Mouse (Mus musculus): ENCODE measurements at regions not wholly inside any gene's neighbourhood (a gene's known extent, or its start where the extent isn't known, plus 50 kb on each side); places are given as distances from the start of the nearest gene placed in this dataset.

DNA sequence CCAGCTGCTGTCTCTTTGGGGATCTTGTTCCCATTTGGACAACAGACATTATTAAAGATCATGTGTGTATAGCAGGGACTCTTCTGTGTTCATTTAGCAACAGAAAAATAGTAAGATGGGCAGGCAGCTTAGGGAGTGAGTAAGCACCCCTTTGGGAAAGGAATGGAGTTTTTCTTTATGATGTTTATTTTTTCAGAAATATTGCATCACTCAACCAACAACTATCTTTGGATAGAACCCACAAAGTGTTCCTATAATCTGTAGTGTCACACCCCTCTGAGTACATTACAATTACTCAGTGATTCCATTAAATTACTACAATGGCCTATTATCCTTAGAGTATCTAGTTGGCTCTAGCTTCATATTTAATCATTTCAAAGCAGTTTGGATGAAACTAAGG, 237.3 kb upstream of the Slc24a2 start:
- Histone ChIP-seq H3K4me2 (ENCODE audit: low read depth) (no peak overlapping the region), H3K4me1 (ENCODE audit: insufficient read depth) (peaks cover 8% of the 10 kb centered on the region), H3K27ac (ENCODE audit: low read depth, low read length) (no peak overlapping the region), H3K27me3 (ENCODE audit: insufficient read depth, low read length) (no peaks in the 10 kb centered on the region), H3K4me3 (ENCODE audit: low read depth, low read length) (no peak overlapping the region), H3K9ac (no peak overlapping the region), H3K9me3 (ENCODE audit: low read length) (no peaks in the 10 kb centered on the region), H3K36me3 (ENCODE audit: insufficient read depth) (no peaks in the 10 kb centered on the region)
- ATAC-seq (no peak), DNase-seq (no peak)
- no peak for TF ChIP-seq CTCF (IDR thresholded peaks at IDR 0.05; ENCODE audit: low read depth)

DNA sequence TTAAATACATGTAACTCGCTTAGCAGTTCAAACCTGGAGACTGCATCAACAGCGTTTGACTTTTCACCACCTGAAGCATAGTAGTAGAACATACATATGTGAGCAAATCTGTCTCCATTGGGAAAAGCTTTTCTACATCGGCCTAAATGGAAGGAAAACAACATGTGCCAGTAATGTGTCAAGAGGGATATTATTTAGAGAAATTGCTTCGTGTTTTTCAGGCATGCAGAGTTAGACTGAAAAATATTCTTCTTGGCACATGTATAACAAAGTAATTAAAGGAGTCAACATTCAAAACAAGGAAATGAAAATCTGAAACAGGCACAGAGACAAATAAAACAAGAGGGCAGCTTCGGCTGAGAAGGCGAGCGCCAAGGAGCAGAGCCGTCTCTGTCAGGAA, 236.7 kb upstream of the Slc24a2 start:
- no peaks in the 10 kb centered on the region for H3K9me3 ChIP-seq (ENCODE audit: low read length)
- DNase-seq (no peak), ATAC-seq (peak; percentile 50; the same call in 1 of the 2 replicates)
- WGBS: 43% methylated on average over 8 of the region's 8 CpGs
- H3K4me1 ChIP-seq (ENCODE audit: insufficient read depth): peaks cover 8% of the 10 kb centered on the region
- H3K27ac ChIP-seq (ENCODE audit: low read depth, low read length): no peak overlapping the region
- TF ChIP-seq CTCF (IDR thresholded peaks at IDR 0.05; ENCODE audit: low read depth): no peak
- no peak overlapping the region for H3K9ac ChIP-seq
- no peaks in the 10 kb centered on the region for H3K27me3 ChIP-seq (ENCODE audit: insufficient read depth, low read length)
- H3K4me3 ChIP-seq (ENCODE audit: low read depth, low read length): no peak overlapping the region
- no peak overlapping the region for H3K4me2 ChIP-seq (ENCODE audit: low read depth)
- H3K36me3 ChIP-seq (ENCODE audit: insufficient read depth): no peaks in the 10 kb centered on the region

DNA sequence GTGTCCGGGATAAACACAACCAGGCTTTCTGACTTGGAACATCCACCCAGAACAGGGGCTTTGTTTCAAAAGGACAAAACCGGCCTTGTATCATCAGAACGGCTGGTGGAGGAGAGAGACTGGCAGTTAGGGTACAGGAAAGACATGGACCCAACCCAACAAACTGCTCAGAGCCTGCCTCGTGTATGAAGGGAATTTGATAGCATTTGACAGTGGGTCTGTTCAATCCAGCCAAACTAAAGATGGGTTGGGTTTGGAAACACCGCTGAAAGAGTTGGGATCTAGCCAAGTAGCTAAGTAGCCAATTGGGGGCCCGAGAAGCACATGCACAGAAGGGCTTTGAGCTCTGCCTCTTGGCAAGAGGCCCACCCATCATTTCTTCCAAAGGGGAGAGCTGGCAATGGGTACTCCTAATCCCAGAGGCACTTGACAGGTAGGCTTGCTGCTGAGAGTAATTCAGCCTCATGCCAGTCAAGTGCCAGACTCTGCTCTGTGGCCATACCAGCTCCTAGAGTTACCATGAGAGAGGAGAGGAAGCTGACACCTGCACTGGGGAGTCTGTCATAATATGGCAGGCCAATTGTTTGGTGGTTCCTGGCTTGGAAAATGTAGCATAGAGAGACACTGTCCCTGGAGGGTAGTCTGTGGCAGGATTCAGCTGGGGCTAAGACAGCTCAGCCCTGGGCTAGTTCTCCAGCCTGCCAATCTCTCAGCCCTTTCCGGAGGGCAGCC, 231.1 kb upstream of the Slc24a2 start:
- peak; percentile 87 for ATAC-seq
- Histone ChIP-seq H3K9me3 (ENCODE audit: low read length) (no peaks in the 10 kb centered on the region), H3K27ac (ENCODE audit: low read depth, low read length) (peak overlapping the region; percentile 62; the same call in 1 of the 2 replicates), H3K27me3 (ENCODE audit: insufficient read depth, low read length) (no peaks in the 10 kb centered on the region), H3K4me3 (ENCODE audit: low read depth, low read length) (no peak overlapping the region), H3K4me2 (ENCODE audit: low read depth) (no peak overlapping the region), H3K4me1 (ENCODE audit: insufficient read depth) (peaks cover 6% of the 10 kb centered on the region), H3K9ac (no peak overlapping the region), H3K36me3 (ENCODE audit: insufficient read depth) (no peaks in the 10 kb centered on the region)
- 18% methylated on average over 7 of the region's 7 CpGs for WGBS
- TF ChIP-seq CTCF (IDR thresholded peaks at IDR 0.05; ENCODE audit: low read depth): no peak
- peak; percentile 84 for DNase-seq

DNA sequence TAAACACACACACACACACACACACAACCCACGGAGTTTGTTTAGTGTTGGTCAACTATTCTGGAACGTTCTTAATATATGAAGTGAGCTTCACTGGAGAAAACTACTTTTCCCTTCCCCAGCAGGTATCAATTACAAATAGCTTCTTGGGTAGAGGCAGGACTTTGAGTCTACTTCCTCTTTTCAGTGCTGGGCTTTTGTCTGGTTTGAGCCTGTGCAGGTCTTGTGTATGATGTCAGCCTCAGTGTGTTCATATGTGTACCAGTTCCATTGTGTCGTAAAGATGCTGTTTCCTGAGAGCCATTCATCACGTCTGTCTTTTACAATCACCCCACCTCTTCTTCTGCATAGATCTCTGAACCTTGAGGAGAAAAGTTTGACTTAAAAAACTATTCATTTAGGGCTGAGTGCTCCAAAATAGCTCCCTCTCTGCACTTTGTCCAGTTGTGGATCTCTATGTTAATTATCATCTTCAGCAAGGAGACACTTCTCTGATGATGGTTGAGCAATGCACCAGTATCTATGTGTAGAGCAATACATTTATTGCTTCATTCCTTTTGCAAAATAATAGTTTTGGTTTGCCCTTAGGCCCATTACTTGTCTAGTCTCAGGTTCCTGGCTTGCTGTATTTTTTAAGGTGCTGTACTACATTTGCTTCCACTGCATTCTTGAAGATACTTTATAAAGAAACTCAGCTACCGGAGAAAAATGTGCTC, 225.7 kb upstream of the Slc24a2 start:
- no peak overlapping the region for H3K9ac ChIP-seq
- no peak for ATAC-seq
- DNase-seq: no peak
- H3K4me1 ChIP-seq (ENCODE audit: insufficient read depth): no peaks in the 10 kb centered on the region
- no peaks in the 10 kb centered on the region for H3K27me3 ChIP-seq (ENCODE audit: insufficient read depth, low read length)
- H3K4me2 ChIP-seq (ENCODE audit: low read depth): no peak overlapping the region
- no peaks in the 10 kb centered on the region for H3K36me3 ChIP-seq (ENCODE audit: insufficient read depth)
- no peaks in the 10 kb centered on the region for H3K9me3 ChIP-seq (ENCODE audit: low read length)
- no peak for TF ChIP-seq CTCF (IDR thresholded peaks at IDR 0.05; ENCODE audit: low read depth)
- no peak overlapping the region for H3K4me3 ChIP-seq (ENCODE audit: low read depth, low read length)
- no peak overlapping the region for H3K27ac ChIP-seq (ENCODE audit: low read depth, low read length)
- 77% methylated on average over 5 of the region's 5 CpGs for WGBS

DNA sequence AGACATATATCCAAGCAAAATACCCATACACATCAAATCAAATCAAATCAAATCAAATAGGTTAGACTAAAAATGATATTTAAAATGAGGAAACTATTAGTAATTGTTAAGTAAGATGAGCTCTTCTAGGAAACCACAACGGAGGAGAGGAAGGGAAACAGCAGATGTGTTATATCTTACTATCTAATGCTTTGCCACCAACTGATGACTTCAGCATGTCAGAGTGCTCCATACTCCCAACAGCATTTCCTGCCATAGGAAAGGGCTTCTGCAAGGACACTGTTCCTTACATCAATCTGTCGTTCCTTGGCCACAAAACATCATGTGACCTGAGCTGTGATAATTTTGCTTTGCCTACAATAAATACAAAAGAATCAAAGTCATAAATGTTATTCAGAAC, 221.8 kb upstream of the Slc24a2 start:
- no peaks in the 10 kb centered on the region for H3K9me3 ChIP-seq (ENCODE audit: low read length)
- H3K9ac ChIP-seq: no peak overlapping the region
- TF ChIP-seq CTCF (IDR thresholded peaks at IDR 0.05; ENCODE audit: low read depth): no peak
- no peaks in the 10 kb centered on the region for H3K27me3 ChIP-seq (ENCODE audit: insufficient read depth, low read length)
- no peak overlapping the region for H3K4me3 ChIP-seq (ENCODE audit: low read depth, low read length)
- no peak for ATAC-seq
- H3K36me3 ChIP-seq (ENCODE audit: insufficient read depth): no peaks in the 10 kb centered on the region
- H3K27ac ChIP-seq (ENCODE audit: low read depth, low read length): no peak overlapping the region
- no peak for DNase-seq
- H3K4me2 ChIP-seq (ENCODE audit: low read depth): no peak overlapping the region
- H3K4me1 ChIP-seq (ENCODE audit: insufficient read depth): no peaks in the 10 kb centered on the region
- WGBS: 88% methylated on average over 2 of the region's 2 CpGs

DNA sequence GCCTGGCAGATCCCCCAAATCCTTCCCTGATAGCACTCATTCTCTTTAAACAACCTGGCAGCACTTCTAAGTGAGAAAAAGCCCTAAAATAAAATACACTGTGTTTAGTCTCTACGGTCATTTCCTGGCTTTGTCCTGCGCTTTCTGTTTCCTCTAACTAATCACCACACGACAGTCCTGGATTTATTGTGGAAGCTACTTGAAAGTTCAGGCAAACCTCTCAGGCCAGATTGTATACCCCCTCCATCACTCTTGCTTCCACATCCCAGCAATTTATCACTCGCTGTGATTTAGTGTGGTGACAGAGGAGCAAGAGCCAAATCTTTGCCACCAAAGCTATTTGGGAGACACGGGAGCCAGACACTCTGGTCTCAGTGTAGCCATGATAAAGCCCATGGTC, 221.0 kb upstream of the Slc24a2 start:
- Histone ChIP-seq H3K27ac (ENCODE audit: low read depth, low read length) (no peak overlapping the region), H3K36me3 (ENCODE audit: insufficient read depth) (no peaks in the 10 kb centered on the region), H3K4me3 (ENCODE audit: low read depth, low read length) (no peak overlapping the region), H3K9ac (no peak overlapping the region), H3K9me3 (ENCODE audit: low read length) (no peaks in the 10 kb centered on the region), H3K27me3 (ENCODE audit: insufficient read depth, low read length) (no peaks in the 10 kb centered on the region), H3K4me2 (ENCODE audit: low read depth) (no peak overlapping the region), H3K4me1 (ENCODE audit: insufficient read depth) (no peaks in the 10 kb centered on the region)
- TF ChIP-seq CTCF (IDR thresholded peaks at IDR 0.05; ENCODE audit: low read depth): no peak
- DNase-seq (no peak), ATAC-seq (no peak)
- WGBS: 62% methylated on average over 5 of the region's 5 CpGs

DNA sequence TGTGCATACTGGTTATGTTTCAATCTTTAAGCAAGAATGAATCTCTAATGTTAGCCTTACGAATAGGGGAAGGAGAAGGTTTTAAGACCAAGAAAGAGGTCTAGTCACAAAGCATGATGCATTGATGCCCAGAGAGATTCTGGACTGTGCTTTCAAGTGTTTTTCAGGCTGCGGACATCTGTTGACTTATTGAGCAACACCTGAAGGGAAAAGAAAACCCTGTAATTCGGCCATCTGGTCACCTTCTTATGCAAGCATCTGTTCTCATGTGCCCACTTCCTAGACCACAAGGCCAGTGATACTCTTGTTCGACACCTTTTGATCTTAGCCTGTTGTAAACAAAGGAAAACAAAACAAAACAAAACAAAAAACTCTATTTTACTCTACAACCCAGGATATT, 218.1 kb upstream of the Slc24a2 start:
- TF ChIP-seq CTCF (IDR thresholded peaks at IDR 0.05; ENCODE audit: low read depth): no peak
- no peak overlapping the region for H3K27ac ChIP-seq (ENCODE audit: low read depth, low read length)
- H3K4me1 ChIP-seq (ENCODE audit: insufficient read depth): no peaks in the 10 kb centered on the region
- H3K27me3 ChIP-seq (ENCODE audit: insufficient read depth, low read length): no peaks in the 10 kb centered on the region
- H3K9me3 ChIP-seq (ENCODE audit: low read length): no peaks in the 10 kb centered on the region
- no peak overlapping the region for H3K4me2 ChIP-seq (ENCODE audit: low read depth)
- H3K4me3 ChIP-seq (ENCODE audit: low read depth, low read length): no peak overlapping the region
- H3K9ac ChIP-seq: no peak overlapping the region
- ATAC-seq (no peak), DNase-seq (no peak)
- no peaks in the 10 kb centered on the region for H3K36me3 ChIP-seq (ENCODE audit: insufficient read depth)
- WGBS: 75% methylated on average over 4 of the region's 4 CpGs
